Mouse (Mus musculus) testis, adult 2 months (tissue): ENCODE results near the gene AC131692.1.

ENCODE experiments used
- CTCF ChIP-seq: fragments of 200-500 bp; IDR thresholded peaks from 2 replicates; pipeline ENCODE4 v1.5.1; 2012; ENCODE audit warnings: low read depth, mild to moderate bottlenecking, inconsistent platforms, low read length, moderate library complexity; ENCODE audit not compliant: control insufficient read depth, insufficient read depth, insufficient replicate concordance
- POLR2A ChIP-seq: fragments of 200-500 bp; IDR thresholded peaks from 2 replicates; pipeline ENCODE4 v1.6.1; 2012; ENCODE audit warnings: low read depth, mild to moderate bottlenecking, inconsistent platforms, low read length, moderate library complexity; ENCODE audit not compliant: control insufficient read depth

DNA sequence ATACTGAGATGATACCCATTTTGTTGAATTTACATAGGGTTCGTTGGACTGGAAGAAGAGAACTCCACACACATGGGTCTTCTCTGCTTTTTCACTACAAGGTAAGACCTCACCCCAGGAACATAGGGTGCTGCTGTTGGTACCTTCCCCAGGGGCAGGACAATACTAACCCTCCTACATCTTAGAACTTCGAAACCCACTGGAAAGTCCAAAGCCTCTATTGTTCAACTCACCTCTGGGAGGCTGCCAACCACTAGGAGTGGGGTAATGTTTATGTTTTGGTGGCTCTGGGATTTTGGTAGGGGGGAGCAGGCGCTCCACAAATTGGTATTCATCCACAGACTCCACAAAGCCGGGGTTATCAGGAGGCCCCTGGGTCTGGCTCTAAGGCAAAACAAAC, 37.5 kb upstream of the AC131692.1 start:
- TF ChIP-seq POLR2A (no peak), CTCF (no peak)
